Mouse (Mus musculus): ENCODE results near the gene Cdk6. TPM values are rescaled to one million over a fixed set of nuclear protein-coding genes. Genes with fewer than 3 reads are reported as not detected.

Cdk6 gene
- polyA plus RNA-seq (2015; fragmentation: Illumina TruSeq; extraction: RNeasy Lipid Tissue Mini Kit (QIAGEN cat#74804); ENCODE audit: insufficient read depth, low replicate concordance) = 13.4 TPM

DNA sequence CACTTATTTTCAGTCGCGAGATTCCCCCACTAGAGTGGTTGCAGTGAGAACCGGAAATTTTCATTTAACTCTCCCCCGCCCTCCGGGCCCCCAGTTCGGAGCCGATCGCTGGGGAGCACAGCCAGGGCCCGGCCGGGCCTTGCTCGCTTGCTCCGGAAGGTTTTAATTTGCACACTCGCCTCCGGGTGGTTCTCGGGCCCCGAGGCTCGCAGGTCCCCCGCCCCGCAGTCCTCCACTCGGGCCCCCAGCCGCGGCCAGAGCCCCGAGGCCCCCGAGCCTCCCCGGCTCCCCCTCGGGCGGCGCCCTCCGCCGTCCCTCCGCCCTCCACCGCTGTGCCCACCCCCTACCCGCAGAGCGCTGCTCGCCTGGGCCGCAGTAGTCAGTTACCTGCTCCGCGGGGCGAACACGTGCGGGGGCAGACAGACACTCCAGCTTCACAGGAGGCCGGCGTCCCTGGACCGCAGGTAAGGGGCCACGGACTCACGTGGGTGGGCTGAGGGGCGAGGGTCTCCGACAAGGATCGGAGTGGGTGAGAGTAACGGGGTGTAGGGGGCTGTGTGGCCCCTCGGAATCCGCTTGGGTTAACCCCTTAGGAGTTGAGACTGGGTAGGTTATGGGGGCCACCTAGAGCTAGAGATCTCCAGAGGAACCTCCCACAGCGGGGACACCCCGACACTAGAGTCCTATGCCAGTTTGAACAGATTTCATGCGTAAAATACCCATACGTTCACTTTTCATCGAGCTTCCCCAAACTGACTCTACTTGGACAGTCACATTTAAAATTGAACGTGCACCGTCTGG lies at the start of gene Cdk6:
Gene Cdk6, plus strand, starts transcription at position 375 of the 801 bp plus-strand sequence.

GRCm38 (mm10) chr5:3543629-3544479 lies 202.6 kb downstream of the Cdk6 start, which contains the start of gene Fam133b:
Fam133b (plus strand) TSS chr5:3543833.

GRCm38 (mm10) chr5:3571266-3571665 lies 230.0 kb downstream of the Cdk6 start, which contains the start of gene 1700109H08Rik:
1700109H08Rik (plus strand) TSS chr5:3571566.

Other genes with a start within 250 kb of the Cdk6 start
- gene Fam133b, start 202.3 kb downstream of the Cdk6 start, polyA plus RNA-seq (2015; fragmentation: Illumina TruSeq; extraction: RNeasy Lipid Tissue Mini Kit (QIAGEN cat#74804); ENCODE audit: insufficient read depth, low replicate concordance) = 55.7 TPM
- gene 1700109H08Rik, start 230.1 kb downstream of the Cdk6 start, polyA plus RNA-seq (2015; fragmentation: Illumina TruSeq; extraction: RNeasy Lipid Tissue Mini Kit (QIAGEN cat#74804); ENCODE audit: insufficient read depth, low replicate concordance) = 8.0 TPM

All from spleen, adult 10 weeks (tissue).